Mouse (Mus musculus): ENCODE data around the gene Ivns1abp. TPM values are rescaled to one million over a fixed set of nuclear protein-coding genes. Genes with fewer than 3 reads are reported as not detected.
A peak's percentile ranks its signal among the peaks of the same experiment; 100 is the strongest.

The Ivns1abp gene
- polyA plus RNA-seq, 1 experiment from 2014 or later = 248 TPM

GRCm38 (mm10) chr1:151311379-151311778 is 32.9 kb upstream of the Ivns1abp start:
- 84% methylated on average over 11 of the region's 11 CpGs for WGBS
- no peak overlapping the region for H3K27ac ChIP-seq (replicated peaks)
- ATAC-seq (ENCODE audit: low read depth) = no peak

GRCm38 (mm10) chr1:151319267-151319666 is 25.0 kb upstream of the Ivns1abp start:
- H3K9me3 ChIP-seq = no peaks in the 10 kb centered on the region
- ATAC-seq (ENCODE audit: low read depth) = no peak
- no peak overlapping the region for H3K4me3 ChIP-seq
- no peaks in the 10 kb centered on the region for H3K27me3 ChIP-seq
- H3K4me1 ChIP-seq (replicated peaks) = no peaks in the 10 kb centered on the region
- H3K36me3 ChIP-seq = no peaks in the 10 kb centered on the region
- H3K4me2 ChIP-seq = no peak overlapping the region
- 89% methylated on average over 7 of the region's 7 CpGs for WGBS
- no peak overlapping the region for H3K9ac ChIP-seq
- no peak overlapping the region for H3K27ac ChIP-seq (replicated peaks)

More at GRCm38 (mm10) chr1:151311379-151311778, 32.9 kb upstream of the Ivns1abp start:
- H3K36me3 ChIP-seq = no peaks in the 10 kb centered on the region
- H3K4me2 ChIP-seq = no peak overlapping the region
- no peaks in the 10 kb centered on the region for H3K27me3 ChIP-seq
- H3K4me1 ChIP-seq (replicated peaks) = no peaks in the 10 kb centered on the region
- no peaks in the 10 kb centered on the region for H3K9me3 ChIP-seq
- no peak overlapping the region for H3K4me3 ChIP-seq
- no peak overlapping the region for H3K9ac ChIP-seq

GRCm38 (mm10) chr1:151320408-151320807 is 23.9 kb upstream of the Ivns1abp start:
- 67% methylated on average over 4 of the region's 4 CpGs for WGBS
- H3K4me3 ChIP-seq = no peak overlapping the region

GRCm38 (mm10) chr1:151325328-151325727 is 18.9 kb upstream of the Ivns1abp start:
- Histone ChIP-seq H3K9me3 (no peaks in the 10 kb centered on the region), H3K36me3 (no peaks in the 10 kb centered on the region), H3K27me3 (no peaks in the 10 kb centered on the region), H3K4me2 (no peak overlapping the region), H3K4me3 (no peak overlapping the region), H3K27ac (replicated peaks) (no peak overlapping the region), H3K9ac (no peak overlapping the region), H3K4me1 (replicated peaks) (no peaks in the 10 kb centered on the region)
- no peak for ATAC-seq (ENCODE audit: low read depth)
- WGBS = 97% methylated on average over 1 of the region's 1 CpGs

More at GRCm38 (mm10) chr1:151320408-151320807, 23.9 kb upstream of the Ivns1abp start:
- H3K9ac ChIP-seq = no peak overlapping the region
- H3K36me3 ChIP-seq = no peaks in the 10 kb centered on the region
- no peaks in the 10 kb centered on the region for H3K9me3 ChIP-seq
- no peak overlapping the region for H3K4me2 ChIP-seq
- no peak overlapping the region for H3K27ac ChIP-seq (replicated peaks)
- no peaks in the 10 kb centered on the region for H3K4me1 ChIP-seq (replicated peaks)
- no peaks in the 10 kb centered on the region for H3K27me3 ChIP-seq
- ATAC-seq (ENCODE audit: low read depth) = no peak

GRCm38 (mm10) chr1:151328341-151329097 is 15.8 kb upstream of the Ivns1abp start:
- no peak overlapping the region for H3K4me2 ChIP-seq
- H3K9me3 ChIP-seq = no peaks in the 10 kb centered on the region
- H3K36me3 ChIP-seq = no peaks in the 10 kb centered on the region
- H3K4me3 ChIP-seq = no peak overlapping the region
- H3K27me3 ChIP-seq = no peaks in the 10 kb centered on the region
- ATAC-seq (ENCODE audit: low read depth) = no peak
- WGBS = 89% methylated on average over 14 of the region's 14 CpGs
- no peak overlapping the region for H3K9ac ChIP-seq
- H3K4me1 ChIP-seq (replicated peaks) = no peaks in the 10 kb centered on the region
- H3K27ac ChIP-seq (replicated peaks) = no peak overlapping the region

- 86% methylated on average over 7 of the region's 7 CpGs for WGBS
- H3K9me3 ChIP-seq = no peaks in the 10 kb centered on the region
- no peak for ATAC-seq (ENCODE audit: low read depth)
- H3K4me1 ChIP-seq (replicated peaks) = no peaks in the 10 kb centered on the region
- no peaks in the 10 kb centered on the region for H3K36me3 ChIP-seq
- no peak overlapping the region for H3K4me3 ChIP-seq
- H3K27me3 ChIP-seq = no peaks in the 10 kb centered on the region
- H3K4me2 ChIP-seq = no peak overlapping the region
- no peak overlapping the region for H3K9ac ChIP-seq
- H3K27ac ChIP-seq (replicated peaks) = no peak overlapping the region
Observed at GRCm38 (mm10) chr1:151329601-151330000, 14.7 kb upstream of the Ivns1abp start.

- H3K9me3 ChIP-seq = no peaks in the 10 kb centered on the region
- H3K9ac ChIP-seq = no peak overlapping the region
- H3K27me3 ChIP-seq = no peaks in the 10 kb centered on the region
- H3K36me3 ChIP-seq = no peaks in the 10 kb centered on the region
- no peaks in the 10 kb centered on the region for H3K4me1 ChIP-seq (replicated peaks)
- no peak for ATAC-seq (ENCODE audit: low read depth)
- WGBS = 96% methylated on average over 3 of the region's 3 CpGs
- no peak overlapping the region for H3K4me3 ChIP-seq
- H3K4me2 ChIP-seq = no peak overlapping the region
- H3K27ac ChIP-seq (replicated peaks) = no peak overlapping the region
Observed at GRCm38 (mm10) chr1:151332819-151333218, 11.5 kb upstream of the Ivns1abp start.

- no peak for ATAC-seq (ENCODE audit: low read depth)
- no peaks in the 10 kb centered on the region for H3K9me3 ChIP-seq
- no peaks in the 10 kb centered on the region for H3K36me3 ChIP-seq
- H3K4me2 ChIP-seq = no peak overlapping the region
- no peak overlapping the region for H3K9ac ChIP-seq
- H3K4me1 ChIP-seq (replicated peaks) = peaks cover 19% of the 10 kb centered on the region
- H3K27me3 ChIP-seq = no peaks in the 10 kb centered on the region
- H3K4me3 ChIP-seq = no peak overlapping the region
- H3K27ac ChIP-seq (replicated peaks) = no peak overlapping the region
Observed at GRCm38 (mm10) chr1:151338234-151338633, 6.0 kb upstream of the Ivns1abp start.

- ATAC-seq (ENCODE audit: low read depth) = no peak
- Histone ChIP-seq H3K27ac (replicated peaks) (no peak overlapping the region), H3K36me3 (no peaks in the 10 kb centered on the region), H3K4me1 (replicated peaks) (peaks cover 26% of the 10 kb centered on the region), H3K9ac (no peak overlapping the region), H3K27me3 (no peaks in the 10 kb centered on the region), H3K9me3 (no peaks in the 10 kb centered on the region), H3K4me2 (no peak overlapping the region), H3K4me3 (no peak overlapping the region)
- WGBS = 19% methylated on average over 2 of the region's 2 CpGs
Observed at GRCm38 (mm10) chr1:151338941-151339340, 5.3 kb upstream of the Ivns1abp start.

- Histone ChIP-seq H3K4me2 (no peak overlapping the region), H3K9ac (no peak overlapping the region), H3K36me3 (no peaks in the 10 kb centered on the region), H3K27me3 (no peaks in the 10 kb centered on the region), H3K27ac (replicated peaks) (no peak overlapping the region), H3K9me3 (no peaks in the 10 kb centered on the region), H3K4me1 (replicated peaks) (peaks cover 33% of the 10 kb centered on the region), H3K4me3 (no peak overlapping the region)
- WGBS = 78% methylated on average over 8 of the region's 8 CpGs
- ATAC-seq (ENCODE audit: low read depth) = no peak
Observed at GRCm38 (mm10) chr1:151341321-151342044, 2.8 kb upstream of the Ivns1abp start.

- ATAC-seq (ENCODE audit: low read depth) = no peak
- H3K4me1 ChIP-seq (replicated peaks) = peaks cover 41% of the 10 kb centered on the region
- WGBS = 60% methylated on average over 3 of the region's 3 CpGs
- no peaks in the 10 kb centered on the region for H3K9me3 ChIP-seq
- no peak overlapping the region for H3K4me3 ChIP-seq
- no peaks in the 10 kb centered on the region for H3K27me3 ChIP-seq
- no peak overlapping the region for H3K27ac ChIP-seq (replicated peaks)
- H3K9ac ChIP-seq = no peak overlapping the region
- H3K4me2 ChIP-seq = peak overlapping the region; percentile 73; the same call in 1 of the 2 replicates
- H3K36me3 ChIP-seq = no peaks in the 10 kb centered on the region
Observed at GRCm38 (mm10) chr1:151342311-151342710, 2.0 kb upstream of the Ivns1abp start.

GRCm38 (mm10) chr1:151342968-151343367 is 1.3 kb upstream of the Ivns1abp start:
- ATAC-seq (ENCODE audit: low read depth) = no peak
- no peaks in the 10 kb centered on the region for H3K27me3 ChIP-seq
- peaks cover 41% of the 10 kb centered on the region for H3K4me1 ChIP-seq (replicated peaks)
- no peaks in the 10 kb centered on the region for H3K9me3 ChIP-seq
- H3K36me3 ChIP-seq = no peaks in the 10 kb centered on the region
- peak overlapping the region; percentile 73 for H3K4me2 ChIP-seq
- H3K9ac ChIP-seq = peak overlapping the region; percentile 13; the same call in 1 of the 2 replicates
- H3K27ac ChIP-seq (replicated peaks) = peak overlapping the region; percentile 97
- peak overlapping the region; percentile 85; the same call in 1 of the 2 replicates for H3K4me3 ChIP-seq
- WGBS = 21% methylated on average over 6 of the region's 6 CpGs
